Mouse (Mus musculus) lung, postnatal 0 days (tissue): Measurements from ENCODE around the gene Zfp688.

ENCODE experiments used
- CTCF ChIP-seq: IDR thresholded peaks from 2 replicates; pipeline ENCODE4 v1.5.1; 2016; ENCODE audit warnings: antibody characterized with exemption, mild to moderate bottlenecking
- EP300 ChIP-seq: IDR thresholded peaks from 2 replicates; pipeline ENCODE4 v1.6.1; 2016; ENCODE audit warnings: antibody characterized with exemption, mild to moderate bottlenecking, control low read depth

DNA sequence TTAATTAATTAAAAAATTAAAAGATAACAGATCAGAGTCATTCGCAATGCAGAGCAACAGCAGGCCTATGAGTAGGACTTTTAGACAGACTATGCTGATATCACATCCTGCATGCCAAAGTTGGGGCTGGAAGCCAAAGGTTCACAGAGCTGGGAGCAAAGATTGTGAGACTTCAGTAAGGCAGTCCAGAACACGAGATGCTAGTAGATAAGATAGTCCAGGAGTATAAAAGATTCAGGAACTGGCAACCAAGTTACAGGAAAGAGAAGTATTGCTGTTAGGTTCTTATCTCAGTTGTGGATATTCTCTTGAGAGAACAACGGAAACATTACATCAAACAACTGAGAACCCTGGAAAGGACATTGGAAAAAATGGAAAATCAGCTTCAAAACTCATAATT is 4.5 kb upstream of the Zfp688 start:
- no peak for TF ChIP-seq CTCF
- peak; percentile 45; the same call in 1 of the 2 replicates for TF ChIP-seq EP300
